Mouse (Mus musculus): ENCODE measurements around the gene Cbln3. TPM values are rescaled to one million over a fixed set of nuclear protein-coding genes. Genes with fewer than 3 reads are reported as not detected.

The Cbln3 gene
- polyA plus RNA-seq, 1 experiment from 2014 or later, result 0.30 TPM

GRCm38 (mm10) chr14:55873714-55874683, 10.2 kb downstream of the Cbln3 start:
- WGBS (ENCODE audit: insufficient replicate concordance), result 11% methylated on average over 30 of the region's 30 CpGs
- Histone ChIP-seq H3K27ac (ENCODE audit: low read depth, low read length) (0 out of 2 replicates have a peak overlapping the region, but pooled peaks have one; percentile 12), H3K4me2 (peak overlapping the region; percentile 53), H3K9ac (ENCODE audit: low read depth, low read length) (0 out of 2 replicates have a peak overlapping the region, but pooled peaks have one; percentile 46), H3K36me3 (ENCODE audit: control insufficient read depth, insufficient read depth, low read length) (peaks cover 28% of the 10 kb centered on the region), H3K9me3 (replicated peaks; ENCODE audit: control insufficient read depth, low read length) (no peaks in the 10 kb centered on the region), H3K4me3 (ENCODE audit: low read depth, low read length) (peak overlapping the region; percentile 19; the same call in 1 of the 2 replicates), H3K27me3 (ENCODE audit: control insufficient read depth, insufficient read depth, low read length) (no peaks in the 10 kb centered on the region), H3K4me1 (ENCODE audit: control insufficient read depth, insufficient read depth, low read length) (peaks cover 17% of the 10 kb centered on the region)
- ATAC-seq (replicated peaks; ENCODE audit: insufficient number of reproducible peaks, low FRiP score, low TSS enrichment), result 0 out of 2 replicates have a peak, but pooled peaks have one; percentile 11

GRCm38 (mm10) chr14:55873242-55873713, 10.9 kb downstream of the Cbln3 start:
- Histone ChIP-seq H3K9me3 (replicated peaks; ENCODE audit: control insufficient read depth, low read length) (no peaks in the 10 kb centered on the region), H3K36me3 (ENCODE audit: control insufficient read depth, insufficient read depth, low read length) (peaks cover 35% of the 10 kb centered on the region)

GRCm38 (mm10) chr14:55872551-55872950, 11.6 kb downstream of the Cbln3 start:
- WGBS (ENCODE audit: insufficient replicate concordance), result 86% methylated on average over 17 of the region's 17 CpGs
- Histone ChIP-seq H3K36me3 (ENCODE audit: control insufficient read depth, insufficient read depth, low read length) (peaks cover 37% of the 10 kb centered on the region), H3K4me3 (ENCODE audit: low read depth, low read length) (no peak overlapping the region), H3K27me3 (ENCODE audit: control insufficient read depth, insufficient read depth, low read length) (no peaks in the 10 kb centered on the region), H3K4me1 (ENCODE audit: control insufficient read depth, insufficient read depth, low read length) (peaks cover 12% of the 10 kb centered on the region), H3K9me3 (replicated peaks; ENCODE audit: control insufficient read depth, low read length) (no peaks in the 10 kb centered on the region), H3K27ac (ENCODE audit: low read depth, low read length) (no peak overlapping the region), H3K9ac (ENCODE audit: low read depth, low read length) (no peak overlapping the region), H3K4me2 (no peak overlapping the region)
- no peak for ATAC-seq (replicated peaks; ENCODE audit: insufficient number of reproducible peaks, low FRiP score, low TSS enrichment)

More at GRCm38 (mm10) chr14:55873242-55873713, 10.9 kb downstream of the Cbln3 start:
- no peak for ATAC-seq (replicated peaks; ENCODE audit: insufficient number of reproducible peaks, low FRiP score, low TSS enrichment)
- Histone ChIP-seq H3K4me2 (peak overlapping the region; percentile 53), H3K4me3 (ENCODE audit: low read depth, low read length) (no peak overlapping the region), H3K27ac (ENCODE audit: low read depth, low read length) (0 out of 2 replicates have a peak overlapping the region, but pooled peaks have one; percentile 6), H3K4me1 (ENCODE audit: control insufficient read depth, insufficient read depth, low read length) (peaks cover 17% of the 10 kb centered on the region), H3K9ac (ENCODE audit: low read depth, low read length) (no peak overlapping the region), H3K27me3 (ENCODE audit: control insufficient read depth, insufficient read depth, low read length) (no peaks in the 10 kb centered on the region)
- 80% methylated on average over 8 of the region's 8 CpGs for WGBS (ENCODE audit: insufficient replicate concordance)

- H3K4me2 ChIP-seq, result no peak overlapping the region
- no peak overlapping the region for H3K27ac ChIP-seq (ENCODE audit: low read depth, low read length)
- H3K36me3 ChIP-seq (ENCODE audit: control insufficient read depth, insufficient read depth, low read length), result peaks cover 37% of the 10 kb centered on the region
- no peak overlapping the region for H3K4me3 ChIP-seq (ENCODE audit: low read depth, low read length)
- no peak overlapping the region for H3K9ac ChIP-seq (ENCODE audit: low read depth, low read length)
- H3K4me1 ChIP-seq (ENCODE audit: control insufficient read depth, insufficient read depth, low read length), result peaks cover 12% of the 10 kb centered on the region
- 84% methylated on average over 12 of the region's 12 CpGs for WGBS (ENCODE audit: insufficient replicate concordance)
- H3K9me3 ChIP-seq (replicated peaks; ENCODE audit: control insufficient read depth, low read length), result no peaks in the 10 kb centered on the region
- no peak for ATAC-seq (replicated peaks; ENCODE audit: insufficient number of reproducible peaks, low FRiP score, low TSS enrichment)
- no peaks in the 10 kb centered on the region for H3K27me3 ChIP-seq (ENCODE audit: control insufficient read depth, insufficient read depth, low read length)
Measured at GRCm38 (mm10) chr14:55872039-55872438, 12.2 kb downstream of the Cbln3 start.

- H3K9me3 ChIP-seq (replicated peaks; ENCODE audit: control insufficient read depth, low read length), result no peaks in the 10 kb centered on the region
- H3K9ac ChIP-seq (ENCODE audit: low read depth, low read length), result no peak overlapping the region
- H3K27ac ChIP-seq (ENCODE audit: low read depth, low read length), result no peak overlapping the region
- no peak overlapping the region for H3K4me3 ChIP-seq (ENCODE audit: low read depth, low read length)
- H3K4me2 ChIP-seq, result no peak overlapping the region
- 88% methylated on average over 6 of the region's 6 CpGs for whole genome bisulfite sequencing (ENCODE audit: insufficient replicate concordance)
- H3K4me1 ChIP-seq (ENCODE audit: control insufficient read depth, insufficient read depth, low read length), result peaks cover 12% of the 10 kb centered on the region
- H3K27me3 ChIP-seq (ENCODE audit: control insufficient read depth, insufficient read depth, low read length), result no peaks in the 10 kb centered on the region
- ATAC-seq (replicated peaks; ENCODE audit: insufficient number of reproducible peaks, low FRiP score, low TSS enrichment), result no peak
- peaks cover 49% of the 10 kb centered on the region for H3K36me3 ChIP-seq (ENCODE audit: control insufficient read depth, insufficient read depth, low read length)
Measured at GRCm38 (mm10) chr14:55869538-55869937, 14.7 kb downstream of the Cbln3 start.

- Histone ChIP-seq H3K36me3 (ENCODE audit: control insufficient read depth, insufficient read depth, low read length) (peaks cover 52% of the 10 kb centered on the region), H3K27me3 (ENCODE audit: control insufficient read depth, insufficient read depth, low read length) (no peaks in the 10 kb centered on the region), H3K9ac (ENCODE audit: low read depth, low read length) (no peak overlapping the region), H3K4me1 (ENCODE audit: control insufficient read depth, insufficient read depth, low read length) (peaks cover 3% of the 10 kb centered on the region), H3K4me2 (no peak overlapping the region), H3K9me3 (replicated peaks; ENCODE audit: control insufficient read depth, low read length) (no peaks in the 10 kb centered on the region), H3K27ac (ENCODE audit: low read depth, low read length) (no peak overlapping the region), H3K4me3 (ENCODE audit: low read depth, low read length) (no peak overlapping the region)
- no peak for ATAC-seq (replicated peaks; ENCODE audit: insufficient number of reproducible peaks, low FRiP score, low TSS enrichment)
- WGBS (ENCODE audit: insufficient replicate concordance), result 78% methylated on average over 14 of the region's 14 CpGs
Measured at GRCm38 (mm10) chr14:55868230-55869026, 15.8 kb downstream of the Cbln3 start.

- WGBS (ENCODE audit: insufficient replicate concordance), result 36% methylated on average over 4 of the region's 4 CpGs
- Histone ChIP-seq H3K27me3 (ENCODE audit: control insufficient read depth, insufficient read depth, low read length) (no peaks in the 10 kb centered on the region), H3K9ac (ENCODE audit: low read depth, low read length) (no peak overlapping the region), H3K36me3 (ENCODE audit: control insufficient read depth, insufficient read depth, low read length) (peaks cover 46% of the 10 kb centered on the region), H3K27ac (ENCODE audit: low read depth, low read length) (no peak overlapping the region), H3K9me3 (replicated peaks; ENCODE audit: control insufficient read depth, low read length) (no peaks in the 10 kb centered on the region), H3K4me3 (ENCODE audit: low read depth, low read length) (no peak overlapping the region), H3K4me2 (no peak overlapping the region), H3K4me1 (ENCODE audit: control insufficient read depth, insufficient read depth, low read length) (peaks cover 1% of the 10 kb centered on the region)
- no peak for ATAC-seq (replicated peaks; ENCODE audit: insufficient number of reproducible peaks, low FRiP score, low TSS enrichment)
Measured at GRCm38 (mm10) chr14:55866962-55867361, 17.2 kb downstream of the Cbln3 start.

- H3K4me2 ChIP-seq, result no peak overlapping the region
- H3K4me3 ChIP-seq (ENCODE audit: low read depth, low read length), result no peak overlapping the region
- peaks cover 28% of the 10 kb centered on the region for H3K36me3 ChIP-seq (ENCODE audit: control insufficient read depth, insufficient read depth, low read length)
- ATAC-seq (replicated peaks; ENCODE audit: insufficient number of reproducible peaks, low FRiP score, low TSS enrichment), result no peak; the same call in 1 of the 2 replicates
- H3K27me3 ChIP-seq (ENCODE audit: control insufficient read depth, insufficient read depth, low read length), result no peaks in the 10 kb centered on the region
- H3K9me3 ChIP-seq (replicated peaks; ENCODE audit: control insufficient read depth, low read length), result no peaks in the 10 kb centered on the region
- no peak overlapping the region for H3K9ac ChIP-seq (ENCODE audit: low read depth, low read length)
- WGBS (ENCODE audit: insufficient replicate concordance), result 24% methylated on average over 7 of the region's 7 CpGs
- H3K4me1 ChIP-seq (ENCODE audit: control insufficient read depth, insufficient read depth, low read length), result peaks cover 18% of the 10 kb centered on the region
- no peak overlapping the region for H3K27ac ChIP-seq (ENCODE audit: low read depth, low read length)
Measured at GRCm38 (mm10) chr14:55863773-55864172, 20.4 kb downstream of the Cbln3 start.

Measured in heart, embryonic 11.5 days (tissue).